Mouse (Mus musculus) MEL (cell line): Measurements from ENCODE around the gene Frs3. TPM values are rescaled to one million over a fixed set of nuclear protein-coding genes. Genes with fewer than 3 reads are reported as not detected.

Experiments
- DNase-seq: peaks from one replicate; pipeline ENCODE4 v3.0.0; 2011; ENCODE audit warnings: low read depth, low spot score
- H3K27ac ChIP-seq: 2 replicates; pipeline ENCODE4 v1.5.1; 2012; ENCODE audit warnings: low read depth, mild to moderate bottlenecking, control low read depth, low read length, moderate library complexity; ENCODE audit not compliant: control insufficient read depth
- H3K27me3 ChIP-seq, 2 experiments: fragments of 150-350 bp in 1 of 2; sonication (generic) in 1 of 2; 2 replicates each; pipeline ENCODE4 v1.6.1; 2012; ENCODE audit warnings: low read length in 2 of 2, mild to moderate bottlenecking in 2 of 2, improper control_type of control experiment in 1 of 2, moderate library complexity in 1 of 2; ENCODE audit not compliant: insufficient read depth in 2 of 2, control insufficient read depth in 1 of 2
- H3K36me3 ChIP-seq, 2 experiments: 2 replicates each; pipeline ENCODE4 v1.6.1; 2012 to 2014; ENCODE audit warnings: low read length in 2 of 2, improper control_type of control experiment in 1 of 2, inconsistent platforms in 1 of 2, mild to moderate bottlenecking in 1 of 2; ENCODE audit not compliant: insufficient read depth in 2 of 2, control insufficient read depth in 1 of 2
- H3K4me1 ChIP-seq, 2 experiments: fragments of 150-350 bp in 1 of 2; sonication (generic) in 1 of 2; 2 replicates each; pipeline ENCODE4 v1.6.1; 2012; ENCODE audit warnings: low read length in 2 of 2, improper control_type of control experiment in 1 of 2, mild to moderate bottlenecking in 1 of 2; ENCODE audit not compliant: insufficient read depth in 2 of 2, control insufficient read depth in 1 of 2
- H3K4me3 ChIP-seq, 2 experiments: fragments of 150-350 bp in 1 of 2; sonication (generic) in 1 of 2; 2 replicates each; pipeline ENCODE4 v1.5.1; 2012; ENCODE audit warnings: low read depth in 2 of 2, low read length in 2 of 2, mild to moderate bottlenecking in 2 of 2, moderate library complexity in 2 of 2, control low read depth in 1 of 2, improper control_type of control experiment in 1 of 2; ENCODE audit not compliant: control insufficient read depth in 1 of 2, insufficient read depth in 1 of 2
- H3K79me2 ChIP-seq: 2 replicates; pipeline ENCODE4 v1.6.1; 2012; ENCODE audit warnings: mild to moderate bottlenecking, low read length, moderate library complexity; ENCODE audit not compliant: control insufficient read depth, poor library complexity, insufficient read depth
- H3K9ac ChIP-seq: 2 replicates; pipeline ENCODE4 v1.6.1; 2012; ENCODE audit warnings: low read depth, mild to moderate bottlenecking, control low read depth, low read length, moderate library complexity; ENCODE audit not compliant: control insufficient read depth, poor library complexity, severe bottlenecking
- H3K9me3 ChIP-seq: fragments of 150-350 bp; sonication (generic); replicated peaks from 2 replicates; pipeline ENCODE4 v1.6.1; 2012; ENCODE audit warnings: mild to moderate bottlenecking, low read length, improper control_type of control experiment, moderate library complexity; ENCODE audit not compliant: insufficient read depth
- BHLHE40 ChIP-seq: IDR thresholded peaks from 2 replicates; pipeline ENCODE4 v1.6.1; 2012; ENCODE audit warnings: low read depth, mild to moderate bottlenecking, inconsistent platforms, low read length, improper control_type of control experiment, borderline replicate concordance
- CTCF ChIP-seq, 3 experiments: IDR thresholded peaks in 2 of 3; conservative IDR thresholded peaks in 1 of 3; 2 replicates each; pipeline ENCODE4 v1.5.1; 2011 to 2012; ENCODE audit warnings: low read length in 3 of 3, low read depth in 2 of 3, mild to moderate bottlenecking in 2 of 3, improper control_type of control experiment in 1 of 3, inconsistent platforms in 1 of 3, mixed read lengths in 1 of 3, moderate library complexity in 1 of 3; ENCODE audit not compliant: control insufficient read depth in 1 of 3, insufficient read depth in 1 of 3, poor library complexity in 1 of 3, severe bottlenecking in 1 of 3
- E2F4 ChIP-seq: IDR thresholded peaks from 2 replicates; pipeline ENCODE4 v1.6.1; 2011; ENCODE audit warnings: low read depth, low read length, improper control_type of control experiment, borderline replicate concordance
- ELF1 ChIP-seq: IDR thresholded peaks from 2 replicates; pipeline ENCODE4 v1.6.1; 2014; ENCODE audit warnings: low read depth, mild to moderate bottlenecking, inconsistent platforms, low read length, improper control_type of control experiment, moderate library complexity
- EP300 ChIP-seq, 2 experiments: IDR thresholded peaks; 2 replicates each; pipeline ENCODE4 v1.6.1; 2011; ENCODE audit warnings: improper control_type of control experiment in 2 of 2, low read length in 2 of 2, low read depth in 1 of 2, mild to moderate bottlenecking in 1 of 2
- ETS1 ChIP-seq: IDR thresholded peaks from 2 replicates; pipeline ENCODE4 v1.6.1; 2012; ENCODE audit warnings: low read depth, mild to moderate bottlenecking, inconsistent platforms, low read length, improper control_type of control experiment, moderate library complexity
- GATA1 ChIP-seq: IDR thresholded peaks from 2 replicates; pipeline ENCODE4 v1.6.1; 2011; ENCODE audit warnings: low read depth, low read length, improper control_type of control experiment
- HCFC1 ChIP-seq: IDR thresholded peaks from 2 replicates; pipeline ENCODE4 v1.6.1; 2012; ENCODE audit warnings: low read depth, mild to moderate bottlenecking, inconsistent platforms, low read length, improper control_type of control experiment, moderate library complexity
- MAX ChIP-seq: IDR thresholded peaks from 2 replicates; pipeline ENCODE4 v1.6.1; 2011; ENCODE audit warnings: low read length, improper control_type of control experiment
- MAZ ChIP-seq: IDR thresholded peaks from 2 replicates; pipeline ENCODE4 v1.6.1; 2012; ENCODE audit warnings: low read depth, mild to moderate bottlenecking, inconsistent platforms, low read length, improper control_type of control experiment
- MXI1 ChIP-seq: IDR thresholded peaks from 2 replicates; pipeline ENCODE4 v1.6.1; 2011; ENCODE audit warnings: mild to moderate bottlenecking, low read depth, low read length, improper control_type of control experiment
- MYB ChIP-seq: IDR thresholded peaks from 2 replicates; pipeline ENCODE4 v1.6.1; 2011; ENCODE audit warnings: mild to moderate bottlenecking, low read depth, low read length, improper control_type of control experiment
- MYC ChIP-seq: IDR thresholded peaks from 2 replicates; pipeline ENCODE4 v1.6.1; 2011; ENCODE audit warnings: low read depth, mild to moderate bottlenecking, low read length, improper control_type of control experiment, moderate library complexity
- NELFE ChIP-seq: IDR thresholded peaks from 2 replicates; pipeline ENCODE4 v1.6.1; 2011; ENCODE audit warnings: low read depth, low read length, improper control_type of control experiment
- RAD21 ChIP-seq: IDR thresholded peaks from 2 replicates; pipeline ENCODE4 v1.6.1; 2011; ENCODE audit warnings: mild to moderate bottlenecking, low read depth, low read length, improper control_type of control experiment
- SMC3 ChIP-seq: IDR thresholded peaks from 2 replicates; pipeline ENCODE4 v1.6.1; 2011; ENCODE audit warnings: low read depth, low read length, improper control_type of control experiment
- TCF12 ChIP-seq: IDR thresholded peaks from 2 replicates; pipeline ENCODE4 v1.6.1; 2014; ENCODE audit warnings: low read depth, mild to moderate bottlenecking, inconsistent platforms, low read length, improper control_type of control experiment, moderate library complexity
- USF1 ChIP-seq: IDR thresholded peaks from 2 replicates; pipeline ENCODE4 v1.6.1; 2014; ENCODE audit warnings: low read depth, mild to moderate bottlenecking, inconsistent platforms, low read length, improper control_type of control experiment, moderate library complexity
- ZC3H11A ChIP-seq: IDR thresholded peaks from 2 replicates; pipeline ENCODE4 v1.6.1; 2012; ENCODE audit warnings: low read depth, mild to moderate bottlenecking, inconsistent platforms, low read length, improper control_type of control experiment
- polyA plus RNA-seq, 2 experiments: library from polyadenylated mRNA; stranded (reverse) in 1 of 2; unstranded in 1 of 2; fragments of >175 nt in 1 of 2; fragments of >200 nt in 1 of 2; gene quantifications; 2 replicates each; pipeline versions ENCODE4 v1.2.1 to v1.2.4; 2012; ENCODE audit warnings: low replicate concordance in 2 of 2, low read depth in 1 of 2; ENCODE audit not compliant: insufficient read length in 2 of 2, insufficient read depth in 1 of 2, missing spikeins in 1 of 2
- total RNA-seq: library from RNA; depleted of rRNA; stranded (reverse); fragments of 300-350 nt; gene quantifications from 2 replicates; pipeline ENCODE4 v1.2.3, GENCODE M21; 2012

Gene Frs3
- total and polyA plus RNA-seq, 3 experiments = 2.7 to 4.4 TPM; not detected in 1

DNA sequence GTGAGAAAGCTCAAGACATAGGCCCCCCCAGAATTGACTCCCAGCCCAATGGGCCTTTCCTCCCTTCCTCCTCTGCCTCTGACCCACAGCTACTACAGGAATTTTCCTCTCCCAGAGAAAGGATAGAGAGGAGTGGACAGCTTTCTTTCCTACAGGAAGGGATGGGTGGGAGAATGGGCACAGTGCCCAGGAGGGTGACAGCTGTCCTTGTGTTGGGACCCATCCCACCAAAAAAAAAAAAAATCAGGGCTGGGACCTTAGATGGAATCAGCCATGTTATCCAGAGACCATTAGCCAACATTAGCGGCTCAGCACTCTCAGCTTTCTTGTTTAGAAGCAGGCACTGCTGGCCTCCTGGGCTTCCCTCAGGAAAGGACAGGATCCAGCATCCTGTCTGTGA lies 17.4 kb downstream of the Frs3 start:
- Histone ChIP-seq H3K79me2 (no peaks in the 10 kb centered on the region), H3K9me3 (no peaks in the 10 kb centered on the region), H3K36me3 (peaks cover 0 to 5% of the 10 kb centered on the region in 2 experiments; a peak in 2 of 4 replicates), H3K4me1 (peaks cover 0 to 7% of the 10 kb centered on the region in 2 experiments; a peak in 3 of 4 replicates), H3K9ac (no peak overlapping the region), H3K4me3 (no peak overlapping the region), H3K27me3 (no peaks in the 10 kb centered on the region), H3K27ac (no peak overlapping the region)
- DNase-seq = no peak
- TF ChIP-seq ETS1 (no peak), BHLHE40 (no peak), ZC3H11A (no peak), MYC (no peak), EP300 (IDR thresholded peaks at IDR 0.05; ENCODE audit: low read depth in 1 of 2, low read length in 2 of 2) (no peak), USF1 (no peak), RAD21 (no peak)

- H3K4me3 ChIP-seq = no peak overlapping the region
- TF ChIP-seq ELF1 (no peak), MYB (no peak), MAZ (no peak), GATA1 (no peak), BHLHE40 (no peak), SMC3 (no peak), E2F4 (no peak), HCFC1 (no peak), MXI1 (no peak), TCF12 (no peak), NELFE (no peak), EP300 (IDR thresholded peaks at IDR 0.05; ENCODE audit: low read depth in 1 of 2, low read length in 2 of 2) (no peak), USF1 (no peak), CTCF (IDR thresholded peaks at IDR 0.05 in 2 of 3, conservative IDR thresholded peaks at IDR 0.05 in 1 of 3; ENCODE audit: control insufficient read depth in 1 of 3, insufficient read depth in 1 of 3, low read depth in 2 of 3, low read length in 3 of 3, poor library complexity in 1 of 3, severe bottlenecking in 1 of 3) (no peak), MAX (no peak), MYC (no peak)
- H3K9ac ChIP-seq = no peak overlapping the region
- H3K9me3 ChIP-seq = no peaks in the 10 kb centered on the region
- H3K27me3 ChIP-seq = no peaks in the 10 kb centered on the region
- no peak overlapping the region for H3K27ac ChIP-seq
- no peaks in the 10 kb centered on the region for H3K79me2 ChIP-seq
- no peak for DNase-seq
- H3K4me1 ChIP-seq = peaks cover 0 to 7% of the 10 kb centered on the region in 2 experiments; a peak in 3 of 4 replicates
- peaks cover 0 to 5% of the 10 kb centered on the region in 2 experiments; a peak in 2 of 4 replicates for H3K36me3 ChIP-seq
Observed at GRCm38 (mm10) chr17:47707961-47708360, 19.1 kb downstream of the Frs3 start.
